Mouse (Mus musculus) cerebellum, adult 9-11 months (tissue): ENCODE measurements around the gene Zfp746.

Source experiments
- DNase-seq: peaks from one replicate; pipeline ENCODE4 v3.0.0; 2022

Zfp746 gene

GRCm38 (mm10) chr6:48032661-48033060, 53.7 kb downstream of the Zfp746 start:
- no peak for DNase-seq

GRCm38 (mm10) chr6:48025905-48026660, 60.3 kb downstream of the Zfp746 start:
- DNase-seq, result no peak

DNA sequence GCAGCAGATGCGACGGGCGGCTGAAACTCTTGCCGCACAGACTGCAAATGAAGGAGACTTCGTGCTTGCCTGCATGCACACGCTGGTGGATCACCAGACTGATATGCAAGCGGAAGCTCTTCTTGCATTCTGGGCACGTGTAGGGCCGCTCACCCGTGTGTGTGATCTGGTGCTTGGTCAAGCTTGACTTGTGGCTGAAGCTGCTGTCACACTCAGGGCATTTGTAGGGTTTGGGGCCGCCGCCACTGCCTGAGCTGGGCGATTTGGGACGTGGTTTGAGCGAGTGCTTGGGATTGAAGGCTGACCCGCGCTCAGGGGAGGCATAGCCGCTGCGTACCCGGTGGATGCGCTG, 61.4 kb downstream of the Zfp746 start:
- DNase-seq, result peak; percentile 35

GRCm38 (mm10) chr6:48024330-48024993, 61.9 kb downstream of the Zfp746 start:
- DNase-seq, result peak; percentile 69

- DNase-seq, result peak; percentile 86
These were observed 63.7 kb downstream of the Zfp746 start for GRCm38 (mm10) chr6:48022672-48023071.

- DNase-seq, result no peak
These were observed 64.7 kb downstream of the Zfp746 start for GRCm38 (mm10) chr6:48021678-48022077.

DNA sequence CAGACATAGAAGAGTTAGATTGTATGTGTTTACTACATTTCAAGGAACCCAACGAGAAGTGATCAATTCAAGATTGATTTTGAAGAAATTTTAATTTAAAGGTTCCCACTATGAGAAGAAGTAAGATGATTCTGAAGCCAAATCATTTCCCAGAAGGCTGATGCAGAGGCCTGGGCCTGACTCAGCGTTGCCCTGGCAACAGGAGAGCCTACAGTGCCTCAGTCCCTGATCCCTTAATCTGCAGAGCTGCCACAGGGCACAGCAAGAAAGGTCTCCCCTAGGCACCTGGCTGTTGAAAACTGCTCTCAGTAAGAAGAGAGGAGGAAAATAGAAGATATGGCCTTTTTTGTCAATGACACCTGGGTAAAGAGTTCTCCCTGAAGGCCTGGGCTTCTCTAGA, 66.4 kb downstream of the Zfp746 start:
- peak; percentile 28 for DNase-seq

DNA sequence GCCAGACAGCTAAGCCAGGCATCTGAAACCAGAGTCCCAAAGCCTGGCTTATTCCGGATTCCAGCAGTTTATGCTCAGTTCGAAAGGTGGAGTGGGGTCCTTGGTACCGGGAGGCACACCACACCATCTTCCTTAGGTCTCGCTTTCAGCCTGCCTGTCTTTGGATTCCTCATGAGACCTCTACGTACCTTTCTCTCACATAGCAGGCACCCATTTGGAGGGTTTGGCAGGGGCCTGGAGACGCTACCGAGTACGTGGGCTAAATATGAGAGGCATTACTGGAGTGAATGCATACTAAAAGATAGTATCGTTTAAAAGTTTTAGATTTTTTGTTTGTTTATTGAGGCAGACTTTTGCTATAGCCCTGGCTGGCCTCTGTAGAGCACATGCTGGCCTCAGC, 69.6 kb downstream of the Zfp746 start:
- DNase-seq, result peak; percentile 43

DNA sequence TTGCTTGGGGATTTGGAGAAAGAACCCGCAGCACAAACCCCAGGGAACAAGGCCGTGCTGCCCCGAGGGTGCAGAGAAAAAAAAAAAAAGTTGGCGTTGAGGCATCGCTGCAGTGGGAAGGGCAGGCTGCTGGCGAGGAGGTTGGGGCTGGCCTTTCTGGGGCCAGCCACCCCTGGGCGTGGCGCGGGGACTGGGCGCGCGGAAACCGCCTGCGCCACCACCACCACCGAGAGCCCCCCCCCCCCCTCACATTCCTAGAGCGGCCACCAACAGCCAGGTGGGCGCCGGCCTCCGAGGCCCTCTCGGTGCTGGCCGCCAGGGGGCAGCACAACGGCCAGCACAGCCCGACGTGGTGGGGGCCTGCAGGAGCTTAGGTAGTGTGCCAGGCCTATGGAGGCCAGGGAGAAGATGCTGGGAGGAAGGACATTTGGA, 70.3 kb downstream of the Zfp746 start:
- peak; percentile 91 for DNase-seq
